Mouse (Mus musculus) myocyte (in vitro differentiated cells): ENCODE measurements at regions not wholly inside any gene's neighbourhood (a gene's known extent, or its start where the extent isn't known, plus 50 kb on each side); places are given as distances from the start of the nearest gene placed in this dataset.

ENCODE experiments used
- H3K27me3 ChIP-seq: one replicate; pipeline ENCODE4 v1.6.1; 2011; ENCODE audit not compliant: control insufficient read depth, insufficient read depth, insufficient read length
- H3K36me3 ChIP-seq: one replicate; pipeline ENCODE4 v1.6.1; 2011; ENCODE audit not compliant: control insufficient read depth, insufficient read depth
- H3K4me2 ChIP-seq: one replicate; pipeline ENCODE4 v1.6.1; 2011; ENCODE audit warnings: low read depth, control low read depth
- H3K4me3 ChIP-seq: one replicate; pipeline ENCODE4 v1.5.1; 2011; ENCODE audit warnings: mild to moderate bottlenecking, control low read depth, moderate library complexity
- H3K79me2 ChIP-seq: one replicate; pipeline ENCODE4 v1.6.1; 2011; ENCODE audit not compliant: control insufficient read depth, insufficient read depth
- H3ac ChIP-seq: one replicate; pipeline ENCODE4 v1.6.1; 2011; ENCODE audit not compliant: control insufficient read depth, insufficient read length
- CEBPB ChIP-seq: IDR thresholded peaks from 2 replicates; pipeline ENCODE4 v1.6.1; 2011; ENCODE audit warnings: mild to moderate bottlenecking, moderate library complexity; ENCODE audit not compliant: poor library complexity, insufficient read depth, severe bottlenecking
- E2F4 ChIP-seq: IDR thresholded peaks from one replicate; pipeline ENCODE4 v1.6.1; 2011; ENCODE audit warnings: mild to moderate bottlenecking, control low read depth, moderate library complexity; ENCODE audit not compliant: insufficient read depth
- MAX ChIP-seq: IDR thresholded peaks from one replicate; pipeline ENCODE4 v1.6.1; 2011; ENCODE audit warnings: low read depth, mild to moderate bottlenecking, control low read depth
- MYOD1 ChIP-seq, 3 experiments: IDR thresholded peaks; one replicate each; pipeline ENCODE4 v1.6.1; 2011; ENCODE audit warnings: control low read depth in 2 of 3, low read depth in 2 of 3, mild to moderate bottlenecking in 2 of 3, moderate library complexity in 1 of 3; ENCODE audit not compliant: insufficient read length in 2 of 3, control insufficient read depth in 1 of 3
- MYOG ChIP-seq, 3 experiments: IDR thresholded peaks; one replicate each; pipeline ENCODE4 v1.6.1; 2011; ENCODE audit warnings: control low read depth in 2 of 3, low read depth in 2 of 3, mild to moderate bottlenecking in 2 of 3; ENCODE audit not compliant: insufficient read length in 2 of 3, control insufficient read depth in 1 of 3, insufficient read depth in 1 of 3
- POLR2A ChIP-seq: IDR thresholded peaks from one replicate; pipeline ENCODE4 v1.6.1; 2011; ENCODE audit warnings: low read depth, mild to moderate bottlenecking, control low read depth, moderate library complexity; ENCODE audit not compliant: insufficient read length
- POLR2AphosphoS2 ChIP-seq: IDR thresholded peaks from one replicate; pipeline ENCODE4 v1.6.1; 2011; ENCODE audit warnings: low read depth, control low read depth; ENCODE audit not compliant: insufficient read length
- REST ChIP-seq: IDR thresholded peaks from one replicate; pipeline ENCODE4 v1.6.1; 2011; ENCODE audit warnings: mild to moderate bottlenecking, control low read depth, moderate library complexity; ENCODE audit not compliant: insufficient read depth, insufficient read length
- SRF ChIP-seq: IDR thresholded peaks from one replicate; pipeline ENCODE4 v1.6.1; 2011; ENCODE audit warnings: low read depth; ENCODE audit not compliant: control insufficient read depth, insufficient read length
- TCF12 ChIP-seq: IDR thresholded peaks from one replicate; pipeline ENCODE4 v1.6.1; 2011; ENCODE audit warnings: mild to moderate bottlenecking, control low read depth; ENCODE audit not compliant: poor library complexity, insufficient read depth, severe bottlenecking
- TCF3 ChIP-seq: IDR thresholded peaks from one replicate; pipeline ENCODE4 v1.6.1; 2011; ENCODE audit warnings: low read depth, control low read depth; ENCODE audit not compliant: insufficient read length
- USF1 ChIP-seq: IDR thresholded peaks from one replicate; pipeline ENCODE4 v1.6.1; 2011; ENCODE audit warnings: low read depth, mild to moderate bottlenecking, control low read depth, moderate library complexity

DNA sequence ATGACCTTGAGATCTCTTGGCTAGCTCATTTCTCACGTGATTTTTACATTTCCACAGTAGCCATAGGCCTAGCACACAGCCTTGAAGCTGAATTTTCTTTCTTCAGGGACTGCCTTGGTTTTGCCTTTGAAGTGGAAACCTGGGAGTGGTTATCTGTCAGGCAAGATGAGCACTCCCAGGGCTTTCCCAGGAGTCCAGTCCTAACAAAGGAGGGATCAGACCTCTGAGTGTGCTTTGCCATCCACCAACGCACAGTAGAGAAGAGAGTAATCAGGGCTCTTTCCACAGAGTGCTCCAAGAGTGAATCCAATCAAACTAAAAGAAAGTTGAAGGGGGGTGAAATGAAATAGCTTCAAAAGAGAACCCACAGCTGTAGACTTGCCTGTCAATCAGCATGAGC lies 770.7 kb downstream of the Cps1 start:
- no peaks in the 10 kb centered on the region for H3K36me3 ChIP-seq
- H3K4me2 ChIP-seq: no peak overlapping the region
- H3K4me3 ChIP-seq: no peak overlapping the region
- no peaks in the 10 kb centered on the region for H3K27me3 ChIP-seq
- no peaks in the 10 kb centered on the region for H3K79me2 ChIP-seq
- no peak overlapping the region for H3ac ChIP-seq
- TF ChIP-seq SRF: no peak
- no peak for TF ChIP-seq REST
- TF ChIP-seq TCF12: no peak
- TF ChIP-seq POLR2AphosphoS2: no peak
- TF ChIP-seq E2F4: no peak
- no peak for TF ChIP-seq CEBPB
- TF ChIP-seq MAX: no peak
- no peak for TF ChIP-seq MYOD1 (IDR thresholded peaks at IDR 0.05; ENCODE audit: control insufficient read depth in 1 of 3, insufficient read length in 2 of 3, low read depth in 2 of 3)
- TF ChIP-seq USF1: no peak
- TF ChIP-seq POLR2A: no peak

DNA sequence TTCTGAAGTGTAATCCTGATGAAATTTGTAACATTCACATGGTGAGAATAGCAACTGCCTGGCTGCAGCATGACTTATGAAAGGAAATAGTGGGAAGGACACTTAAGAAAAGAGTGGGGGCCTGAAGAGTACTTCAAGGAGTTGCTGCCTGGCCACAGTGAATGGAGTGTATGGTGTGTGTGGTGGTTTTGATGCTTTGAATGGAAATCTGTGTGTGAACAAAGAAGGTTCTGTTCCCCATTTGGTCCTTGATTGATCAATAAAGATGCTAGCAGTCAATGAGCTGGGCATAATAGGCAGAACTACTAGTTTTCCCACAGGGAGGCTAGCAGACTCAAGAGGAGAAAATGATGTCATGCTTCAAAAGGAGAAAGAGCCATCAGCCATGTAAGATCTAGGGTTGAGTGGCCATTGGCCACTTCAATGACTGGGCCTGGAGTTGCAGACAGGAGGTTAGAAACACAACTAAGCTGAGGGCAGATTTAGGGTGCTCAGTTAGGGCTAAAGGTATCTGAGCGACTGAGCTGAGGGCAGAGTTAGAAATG lies 772.0 kb downstream of the Cps1 start:
- H3K79me2 ChIP-seq: no peaks in the 10 kb centered on the region
- H3K4me2 ChIP-seq: no peak overlapping the region
- no peaks in the 10 kb centered on the region for H3K36me3 ChIP-seq
- no peak overlapping the region for H3ac ChIP-seq
- no peaks in the 10 kb centered on the region for H3K27me3 ChIP-seq
- no peak for TF ChIP-seq POLR2AphosphoS2
- TF ChIP-seq TCF3: no peak
- TF ChIP-seq MYOG (IDR thresholded peaks at IDR 0.05; ENCODE audit: control insufficient read depth in 1 of 3, insufficient read depth in 1 of 3, insufficient read length in 2 of 3, low read depth in 2 of 3): no peak
- TF ChIP-seq E2F4: no peak
- no peak for TF ChIP-seq MAX
- no peak for TF ChIP-seq MYOD1 (IDR thresholded peaks at IDR 0.05; ENCODE audit: control insufficient read depth in 1 of 3, insufficient read length in 2 of 3, low read depth in 2 of 3)
- H3K4me3 ChIP-seq: no peak overlapping the region

GRCm38 (mm10) chr1:67935762-67936500 lies 813.1 kb downstream of the Cps1 start:
- no peak overlapping the region for H3ac ChIP-seq
- H3K79me2 ChIP-seq: no peaks in the 10 kb centered on the region
- no peak for TF ChIP-seq CEBPB
- TF ChIP-seq E2F4: no peak
- TF ChIP-seq TCF12: no peak
- no peak for TF ChIP-seq USF1
- no peak for TF ChIP-seq SRF
- no peak for TF ChIP-seq MYOD1 (IDR thresholded peaks at IDR 0.05; ENCODE audit: control insufficient read depth in 1 of 3, insufficient read length in 2 of 3, low read depth in 2 of 3)
- no peaks in the 10 kb centered on the region for H3K27me3 ChIP-seq
- no peak overlapping the region for H3K4me2 ChIP-seq
- H3K4me3 ChIP-seq: no peak overlapping the region
- no peaks in the 10 kb centered on the region for H3K36me3 ChIP-seq

DNA sequence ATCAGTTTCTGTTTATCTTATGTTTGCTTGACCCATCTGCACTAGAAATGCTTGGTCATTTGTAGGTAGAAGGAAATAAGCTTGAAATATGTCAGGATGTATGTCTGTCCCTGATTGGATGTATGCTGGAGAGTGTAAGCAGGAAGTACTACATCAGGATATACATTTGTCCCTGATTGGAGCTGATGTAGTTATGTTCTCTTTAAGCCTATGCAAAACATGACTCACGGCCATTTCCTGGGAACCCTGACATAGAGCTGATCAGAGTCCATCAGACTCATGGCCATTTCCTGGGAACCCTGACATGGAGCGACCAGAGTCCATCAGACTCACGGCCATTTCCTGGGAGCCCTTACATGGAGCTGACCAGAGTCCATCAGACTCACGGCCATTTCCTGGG lies 858.6 kb downstream of the Cps1 start:
- no peaks in the 10 kb centered on the region for H3K79me2 ChIP-seq
- TF ChIP-seq E2F4: no peak
- no peak for TF ChIP-seq CEBPB
- no peak for TF ChIP-seq REST
- no peak for TF ChIP-seq USF1
- TF ChIP-seq POLR2AphosphoS2: no peak
- no peak for TF ChIP-seq TCF3
- no peak overlapping the region for H3ac ChIP-seq
- H3K36me3 ChIP-seq: no peaks in the 10 kb centered on the region
- no peak overlapping the region for H3K4me2 ChIP-seq
- no peak overlapping the region for H3K4me3 ChIP-seq
- H3K27me3 ChIP-seq: no peaks in the 10 kb centered on the region
